Mouse (Mus musculus): ENCODE data around the gene Prkg2. TPM values are rescaled to one million over a fixed set of nuclear protein-coding genes. Genes with fewer than 3 reads are reported as not detected.

Gene Prkg2
- polyA plus RNA-seq, 1 experiment, result not detected

- Histone ChIP-seq H3K4me3 (ENCODE audit: insufficient read depth, low read depth, low read length) (no peak overlapping the region), H3K27ac (ENCODE audit: insufficient read depth, low read depth, low read length) (no peak overlapping the region), H3K4me1 (ENCODE audit: control insufficient read depth, insufficient read depth, low read length) (peaks cover 4% of the 10 kb centered on the region; the same call in 1 of the 2 replicates)
- 79% methylated on average over 3 of the region's 3 CpGs for WGBS
- TF ChIP-seq POLR2A (IDR thresholded peaks at IDR 0.05; ENCODE audit: insufficient read depth, low read depth, low read length) (no peak), CTCF (IDR thresholded peaks at IDR 0.05; ENCODE audit: insufficient read depth, low read depth, low read length) (no peak)
These were observed 10.8 kb downstream of the Prkg2 start for GRCm38 (mm10) chr5:99026343-99026742.

DNA sequence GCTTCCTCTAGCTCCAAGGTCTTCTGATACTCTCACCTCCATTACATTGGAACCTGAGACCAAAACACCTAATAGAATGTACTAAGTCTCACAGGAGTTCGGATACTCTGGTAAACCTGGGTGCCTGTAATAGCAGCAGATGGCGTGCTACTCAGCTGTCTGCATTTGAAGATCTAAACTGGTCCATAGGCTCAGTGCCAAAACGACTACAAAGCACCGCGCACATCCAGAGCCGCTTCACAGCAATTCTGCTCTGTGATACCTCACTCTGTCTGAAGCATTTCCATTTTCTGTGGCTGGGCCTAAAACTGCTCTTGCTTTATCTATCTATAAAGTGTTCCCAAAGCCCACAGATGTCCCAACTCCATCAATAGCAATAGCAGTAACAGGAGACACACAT, 17.4 kb downstream of the Prkg2 start:
- TF ChIP-seq CTCF (IDR thresholded peaks at IDR 0.05; ENCODE audit: insufficient read depth, low read depth, low read length) (no peak), POLR2A (IDR thresholded peaks at IDR 0.05; ENCODE audit: insufficient read depth, low read depth, low read length) (no peak)
- Histone ChIP-seq H3K4me3 (ENCODE audit: insufficient read depth, low read depth, low read length) (no peak overlapping the region), H3K4me1 (ENCODE audit: control insufficient read depth, insufficient read depth, low read length) (peaks cover 7% of the 10 kb centered on the region; the same call in 1 of the 2 replicates), H3K27ac (ENCODE audit: insufficient read depth, low read depth, low read length) (peak overlapping the region; percentile 74; the same call in 1 of the 2 replicates)
- 56% methylated on average over 6 of the region's 6 CpGs for WGBS

- Histone ChIP-seq H3K4me3 (ENCODE audit: insufficient read depth, low read depth, low read length) (no peak overlapping the region), H3K27ac (ENCODE audit: insufficient read depth, low read depth, low read length) (no peak overlapping the region), H3K4me1 (ENCODE audit: control insufficient read depth, insufficient read depth, low read length) (peaks cover 3% of the 10 kb centered on the region; the same call in 1 of the 2 replicates)
- 94% methylated on average over 3 of the region's 3 CpGs for WGBS
- no peak for TF ChIP-seq CTCF (IDR thresholded peaks at IDR 0.05; ENCODE audit: insufficient read depth, low read depth, low read length)
These were observed 22.0 kb downstream of the Prkg2 start for GRCm38 (mm10) chr5:99015140-99015539.

- H3K4me3 ChIP-seq (ENCODE audit: insufficient read depth, low read depth, low read length), result no peak overlapping the region
- H3K4me1 ChIP-seq (ENCODE audit: control insufficient read depth, insufficient read depth, low read length), result no peaks in the 10 kb centered on the region
- 70% methylated on average over 14 of the region's 14 CpGs for WGBS
- TF ChIP-seq POLR2A (IDR thresholded peaks at IDR 0.05; ENCODE audit: insufficient read depth, low read depth, low read length) (no peak), CTCF (IDR thresholded peaks at IDR 0.05; ENCODE audit: insufficient read depth, low read depth, low read length) (no peak)
- no peak overlapping the region for H3K27ac ChIP-seq (ENCODE audit: insufficient read depth, low read depth, low read length)
These were observed 26.6 kb downstream of the Prkg2 start for GRCm38 (mm10) chr5:99010448-99011151.

GRCm38 (mm10) chr5:98998104-98998503, 39.0 kb downstream of the Prkg2 start:
- 38% methylated on average over 4 of the region's 4 CpGs for WGBS
- no peak for TF ChIP-seq CTCF (IDR thresholded peaks at IDR 0.05; ENCODE audit: insufficient read depth, low read depth, low read length)
- no peak for TF ChIP-seq POLR2A (IDR thresholded peaks at IDR 0.05; ENCODE audit: insufficient read depth, low read depth, low read length)

DNA sequence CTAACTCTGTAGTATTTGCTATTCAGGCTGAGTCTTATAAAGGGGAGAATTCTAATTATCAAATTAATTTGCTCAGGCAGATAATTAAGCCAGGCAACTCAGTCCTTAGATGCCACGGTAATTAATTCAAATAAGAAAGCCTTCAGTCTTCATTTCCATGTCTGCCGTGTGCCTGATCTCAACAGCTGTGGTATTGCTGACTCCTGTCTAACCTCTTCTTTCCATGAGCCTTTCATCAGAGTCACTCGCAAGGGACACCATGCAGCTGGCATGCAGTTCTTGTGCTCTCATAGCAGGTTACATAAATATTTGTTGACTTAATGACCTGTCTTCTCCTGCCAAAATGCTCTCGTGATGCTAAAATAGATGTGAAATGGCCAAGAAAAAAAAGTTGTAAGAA, 41.4 kb downstream of the Prkg2 start:
- WGBS, result 43% methylated on average over 4 of the region's 4 CpGs
- H3K27ac ChIP-seq (ENCODE audit: insufficient read depth, low read depth, low read length), result no peak overlapping the region
- TF ChIP-seq CTCF (IDR thresholded peaks at IDR 0.05; ENCODE audit: insufficient read depth, low read depth, low read length), result no peak
- no peak for TF ChIP-seq POLR2A (IDR thresholded peaks at IDR 0.05; ENCODE audit: insufficient read depth, low read depth, low read length)
- no peak overlapping the region for H3K4me3 ChIP-seq (ENCODE audit: insufficient read depth, low read depth, low read length)
- H3K4me1 ChIP-seq (ENCODE audit: control insufficient read depth, insufficient read depth, low read length), result no peaks in the 10 kb centered on the region

More at GRCm38 (mm10) chr5:98998104-98998503, 39.0 kb downstream of the Prkg2 start:
- Histone ChIP-seq H3K27ac (ENCODE audit: insufficient read depth, low read depth, low read length) (no peak overlapping the region), H3K4me1 (ENCODE audit: control insufficient read depth, insufficient read depth, low read length) (no peaks in the 10 kb centered on the region), H3K4me3 (ENCODE audit: insufficient read depth, low read depth, low read length) (no peak overlapping the region)

DNA sequence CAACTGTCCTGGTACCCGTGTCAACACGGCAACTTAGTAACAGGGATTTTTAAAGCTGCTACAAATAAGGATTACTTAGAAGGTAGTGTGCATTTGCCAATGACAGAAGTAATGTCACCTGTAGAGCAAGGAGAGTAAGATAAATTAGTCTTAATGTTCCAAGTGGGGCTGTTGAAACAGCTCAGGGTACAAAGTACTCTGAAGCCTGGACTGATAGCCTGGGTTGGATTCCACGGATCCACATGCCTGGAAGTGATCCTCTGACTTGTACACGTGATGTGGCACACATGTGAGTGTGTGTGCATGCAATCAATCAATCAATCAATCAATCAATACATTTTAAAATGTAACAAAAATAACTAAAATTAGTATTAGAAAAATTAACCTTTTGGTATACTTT, 45.6 kb downstream of the Prkg2 start:
- WGBS, result 94% methylated on average over 4 of the region's 4 CpGs
- TF ChIP-seq CTCF (IDR thresholded peaks at IDR 0.05; ENCODE audit: insufficient read depth, low read depth, low read length), result no peak
- TF ChIP-seq POLR2A (IDR thresholded peaks at IDR 0.05; ENCODE audit: insufficient read depth, low read depth, low read length), result no peak
- Histone ChIP-seq H3K4me1 (ENCODE audit: control insufficient read depth, insufficient read depth, low read length) (peaks cover 2% of the 10 kb centered on the region; the same call in 1 of the 2 replicates), H3K4me3 (ENCODE audit: insufficient read depth, low read depth, low read length) (no peak overlapping the region), H3K27ac (ENCODE audit: insufficient read depth, low read depth, low read length) (no peak overlapping the region)

- no peak for TF ChIP-seq POLR2A (IDR thresholded peaks at IDR 0.05; ENCODE audit: insufficient read depth, low read depth, low read length)
- TF ChIP-seq CTCF (IDR thresholded peaks at IDR 0.05; ENCODE audit: insufficient read depth, low read depth, low read length), result no peak
- no peak overlapping the region for H3K4me3 ChIP-seq (ENCODE audit: insufficient read depth, low read depth, low read length)
- no peak overlapping the region for H3K27ac ChIP-seq (ENCODE audit: insufficient read depth, low read depth, low read length)
- WGBS, result 22% methylated on average over 1 of the region's 1 CpGs
- H3K4me1 ChIP-seq (ENCODE audit: control insufficient read depth, insufficient read depth, low read length), result peaks cover 2% of the 10 kb centered on the region; the same call in 1 of the 2 replicates
These were observed 49.5 kb downstream of the Prkg2 start for GRCm38 (mm10) chr5:98987634-98988033.

GRCm38 (mm10) chr5:98987116-98987515, 50.0 kb downstream of the Prkg2 start:
- H3K4me1 ChIP-seq (ENCODE audit: control insufficient read depth, insufficient read depth, low read length), result peaks cover 2% of the 10 kb centered on the region; the same call in 1 of the 2 replicates
- no peak overlapping the region for H3K27ac ChIP-seq (ENCODE audit: insufficient read depth, low read depth, low read length)
- WGBS, result 68% methylated on average over 3 of the region's 3 CpGs
- no peak overlapping the region for H3K4me3 ChIP-seq (ENCODE audit: insufficient read depth, low read depth, low read length)
- TF ChIP-seq POLR2A (IDR thresholded peaks at IDR 0.05; ENCODE audit: insufficient read depth, low read depth, low read length) (no peak), CTCF (IDR thresholded peaks at IDR 0.05; ENCODE audit: insufficient read depth, low read depth, low read length) (no peak)
